Mouse (Mus musculus): ENCODE results near the gene Nt5c. TPM values are rescaled to one million over a fixed set of nuclear protein-coding genes. Genes with fewer than 3 reads are reported as not detected.
A peak's percentile ranks its signal among the peaks of the same experiment; 100 is the strongest.

Nt5c gene
- total and polyA plus RNA-seq, 2 experiments: 32.6 to 39.2 TPM

GRCm38 (mm10) chr11:115448998-115449397, 42.7 kb downstream of the Nt5c start:
- Histone ChIP-seq H3K27ac (replicated peaks; ENCODE audit: insufficient read depth, low read depth, low read length) (peak overlapping the region; percentile 71), H3K79me2 (ENCODE audit: control insufficient read depth, insufficient read depth, low read length) (no peaks in the 10 kb centered on the region), H3K4me1 (ENCODE audit: control insufficient read depth, insufficient read depth, low read length) (peaks cover 30% of the 10 kb centered on the region), H3K4me3 (ENCODE audit: insufficient read depth, low read depth, low read length) (no peak overlapping the region), H3K9ac (ENCODE audit: low read depth, low read length) (no peak overlapping the region), H3K27me3 (ENCODE audit: control insufficient read depth, insufficient read depth, low read length) (no peaks in the 10 kb centered on the region), H3K36me3 (ENCODE audit: control insufficient read depth, insufficient read depth, low read length) (no peaks in the 10 kb centered on the region)
- peak; percentile 55 for DNase-seq (ENCODE audit: extremely low read depth, low read depth, low spot score)
- TF ChIP-seq POLR2A (IDR thresholded peaks at IDR 0.05; ENCODE audit: extremely low read depth, insufficient read depth, low read length) (no peak), CTCF (IDR thresholded peaks at IDR 0.05; ENCODE audit: low read depth, low read length) (no peak)
- WGBS: 24% methylated on average over 7 of the region's 7 CpGs

GRCm38 (mm10) chr11:115448075-115448474, 43.6 kb downstream of the Nt5c start:
- Histone ChIP-seq H3K27ac (replicated peaks; ENCODE audit: insufficient read depth, low read depth, low read length) (peak overlapping the region; percentile 84), H3K36me3 (ENCODE audit: control insufficient read depth, insufficient read depth, low read length) (no peaks in the 10 kb centered on the region), H3K79me2 (ENCODE audit: control insufficient read depth, insufficient read depth, low read length) (no peaks in the 10 kb centered on the region), H3K9ac (ENCODE audit: low read depth, low read length) (peak overlapping the region; percentile 78), H3K27me3 (ENCODE audit: control insufficient read depth, insufficient read depth, low read length) (no peaks in the 10 kb centered on the region), H3K4me1 (ENCODE audit: control insufficient read depth, insufficient read depth, low read length) (peaks cover 30% of the 10 kb centered on the region), H3K4me3 (ENCODE audit: insufficient read depth, low read depth, low read length) (peak overlapping the region; percentile 62)
- DNase-seq (ENCODE audit: extremely low read depth, low read depth, low spot score): peak; percentile 89
- WGBS: 23% methylated on average over 16 of the region's 16 CpGs
- TF ChIP-seq POLR2A (IDR thresholded peaks at IDR 0.05; ENCODE audit: extremely low read depth, insufficient read depth, low read length) (no peak), CTCF (IDR thresholded peaks at IDR 0.05; ENCODE audit: low read depth, low read length) (no peak)

- Histone ChIP-seq H3K9ac (ENCODE audit: low read depth, low read length) (peak overlapping the region; percentile 78), H3K4me3 (ENCODE audit: insufficient read depth, low read depth, low read length) (peak overlapping the region; percentile 62), H3K27me3 (ENCODE audit: control insufficient read depth, insufficient read depth, low read length) (no peaks in the 10 kb centered on the region), H3K79me2 (ENCODE audit: control insufficient read depth, insufficient read depth, low read length) (no peaks in the 10 kb centered on the region), H3K27ac (replicated peaks; ENCODE audit: insufficient read depth, low read depth, low read length) (peak overlapping the region; percentile 84), H3K4me1 (ENCODE audit: control insufficient read depth, insufficient read depth, low read length) (peaks cover 30% of the 10 kb centered on the region), H3K36me3 (ENCODE audit: control insufficient read depth, insufficient read depth, low read length) (no peaks in the 10 kb centered on the region)
- TF ChIP-seq POLR2A (IDR thresholded peaks at IDR 0.05; ENCODE audit: extremely low read depth, insufficient read depth, low read length) (no peak), CTCF (IDR thresholded peaks at IDR 0.05; ENCODE audit: low read depth, low read length) (no peak)
- 14% methylated on average over 11 of the region's 11 CpGs for WGBS
- DNase-seq (ENCODE audit: extremely low read depth, low read depth, low spot score): peak; percentile 94
Measured at GRCm38 (mm10) chr11:115447321-115447885, 44.3 kb downstream of the Nt5c start.

- H3K27ac ChIP-seq (replicated peaks; ENCODE audit: insufficient read depth, low read depth, low read length): peak overlapping the region; percentile 28
- H3K36me3 ChIP-seq (ENCODE audit: control insufficient read depth, insufficient read depth, low read length): no peaks in the 10 kb centered on the region
- peak overlapping the region; percentile 2; the same call in 1 of the 2 replicates for H3K4me3 ChIP-seq (ENCODE audit: insufficient read depth, low read depth, low read length)
- peak; percentile 74 for DNase-seq (ENCODE audit: extremely low read depth, low read depth, low spot score)
- 4% methylated on average over 3 of the region's 3 CpGs for WGBS
- no peaks in the 10 kb centered on the region for H3K79me2 ChIP-seq (ENCODE audit: control insufficient read depth, insufficient read depth, low read length)
- no peak for TF ChIP-seq POLR2A (IDR thresholded peaks at IDR 0.05; ENCODE audit: extremely low read depth, insufficient read depth, low read length)
- TF ChIP-seq CTCF (IDR thresholded peaks at IDR 0.05; ENCODE audit: low read depth, low read length): no peak
- H3K4me1 ChIP-seq (ENCODE audit: control insufficient read depth, insufficient read depth, low read length): peaks cover 30% of the 10 kb centered on the region
- no peaks in the 10 kb centered on the region for H3K27me3 ChIP-seq (ENCODE audit: control insufficient read depth, insufficient read depth, low read length)
- H3K9ac ChIP-seq (ENCODE audit: low read depth, low read length): peak overlapping the region; percentile 15; the same call in 1 of the 2 replicates
Measured at GRCm38 (mm10) chr11:115446906-115447305, 44.8 kb downstream of the Nt5c start.

- no peak overlapping the region for H3K9ac ChIP-seq (ENCODE audit: low read depth, low read length)
- TF ChIP-seq CTCF (IDR thresholded peaks at IDR 0.05; ENCODE audit: low read depth, low read length): no peak
- no peak overlapping the region for H3K4me3 ChIP-seq (ENCODE audit: insufficient read depth, low read depth, low read length)
- no peak overlapping the region for H3K27ac ChIP-seq (replicated peaks; ENCODE audit: insufficient read depth, low read depth, low read length)
- 93% methylated on average over 15 of the region's 15 CpGs for WGBS
- no peaks in the 10 kb centered on the region for H3K36me3 ChIP-seq (ENCODE audit: control insufficient read depth, insufficient read depth, low read length)
- H3K79me2 ChIP-seq (ENCODE audit: control insufficient read depth, insufficient read depth, low read length): no peaks in the 10 kb centered on the region
- peaks cover 13% of the 10 kb centered on the region for H3K4me1 ChIP-seq (ENCODE audit: control insufficient read depth, insufficient read depth, low read length)
- H3K27me3 ChIP-seq (ENCODE audit: control insufficient read depth, insufficient read depth, low read length): no peaks in the 10 kb centered on the region
- DNase-seq (ENCODE audit: extremely low read depth, low read depth, low spot score): no peak
Measured at GRCm38 (mm10) chr11:115441417-115441816, 50.2 kb downstream of the Nt5c start.

Other genes starting within 250 kb of the Nt5c start
- gene Grin2c, start 224.6 kb downstream of the Nt5c start, total RNA-seq (2014; rRNA removed): under 0.01 TPM in 1 of 2 replicates, not detected in the other
- 0.05 and 0.07 TPM in 2 replicates for gene Grin2c, start 224.6 kb downstream of the Nt5c start, polyA plus RNA-seq (2012; rRNA removed)
- gene Fdxr, start 214.8 kb downstream of the Nt5c start, total RNA-seq (2014; rRNA removed): 13.7 and 15.8 TPM in 2 replicates
- gene Fdxr, start 214.8 kb downstream of the Nt5c start, polyA plus RNA-seq (2012; rRNA removed): 28.3 and 28.4 TPM in 2 replicates
- gene Fads6, start 194.2 kb downstream of the Nt5c start, total RNA-seq (2014; rRNA removed): 56.1 and 78.8 TPM in 2 replicates
- 55.3 and 66.0 TPM in 2 replicates for gene Fads6, start 194.2 kb downstream of the Nt5c start, polyA plus RNA-seq (2012; rRNA removed)
- not detected in 2 replicates for gene Otop2, start 184.7 kb downstream of the Nt5c start, total RNA-seq (2014; rRNA removed)
- gene Otop2, start 184.7 kb downstream of the Nt5c start, polyA plus RNA-seq (2012; rRNA removed): not detected in 2 replicates
- 0.20 and 0.28 TPM in 2 replicates for gene Ush1g, start 169.8 kb downstream of the Nt5c start, total RNA-seq (2014; rRNA removed)
- 0.26 and 0.50 TPM in 2 replicates for gene Ush1g, start 169.8 kb downstream of the Nt5c start, polyA plus RNA-seq (2012; rRNA removed)
- not detected in 2 replicates for gene Otop3, start 157.1 kb downstream of the Nt5c start, total RNA-seq (2014; rRNA removed)
- gene Otop3, start 157.1 kb downstream of the Nt5c start, polyA plus RNA-seq (2012; rRNA removed): not detected in 2 replicates
- gene Hid1, start 124.1 kb downstream of the Nt5c start, total RNA-seq (2014; rRNA removed): 0.55 and 1.3 TPM in 2 replicates
- 1.1 and 3.1 TPM in 2 replicates for gene Hid1, start 124.1 kb downstream of the Nt5c start, polyA plus RNA-seq (2012; rRNA removed)
- 1.3 and 1.4 TPM in 2 replicates for gene Cdr2l, start 109.9 kb downstream of the Nt5c start, total RNA-seq (2014; rRNA removed)
- 2.4 and 2.7 TPM in 2 replicates for gene Cdr2l, start 109.9 kb downstream of the Nt5c start, polyA plus RNA-seq (2012; rRNA removed)
- gene Mrpl58, start 88.1 kb downstream of the Nt5c start, total RNA-seq (2014; rRNA removed): 54.7 and 67.2 TPM in 2 replicates
- 67.5 and 70.0 TPM in 2 replicates for gene Mrpl58, start 88.1 kb downstream of the Nt5c start, polyA plus RNA-seq (2012; rRNA removed)
- 480 and 648 TPM in 2 replicates for gene Atp5h, start 71.9 kb downstream of the Nt5c start, total RNA-seq (2014; rRNA removed)
- gene Atp5h, start 71.9 kb downstream of the Nt5c start, polyA plus RNA-seq (2012; rRNA removed): 103 and 134 TPM in 2 replicates
- 10.0 and 14.2 TPM in 2 replicates for gene Kctd2, start 71.7 kb downstream of the Nt5c start, total RNA-seq (2014; rRNA removed)
- gene Kctd2, start 71.7 kb downstream of the Nt5c start, polyA plus RNA-seq (2012; rRNA removed): 18.2 and 21.1 TPM in 2 replicates
- gene Trim80, start 51.3 kb downstream of the Nt5c start, total RNA-seq (2014; rRNA removed): 0.74 and 0.94 TPM in 2 replicates
- 2.0 and 4.0 TPM in 2 replicates for gene Trim80, start 51.3 kb downstream of the Nt5c start, polyA plus RNA-seq (2012; rRNA removed)
- gene Slc16a5, start 29.4 kb downstream of the Nt5c start, total RNA-seq (2014; rRNA removed): 23.0 and 36.3 TPM in 2 replicates
- gene Slc16a5, start 29.4 kb downstream of the Nt5c start, polyA plus RNA-seq (2012; rRNA removed): 49.1 and 101 TPM in 2 replicates
- gene Armc7, start 16.2 kb downstream of the Nt5c start, total RNA-seq (2014; rRNA removed): 1.6 and 1.7 TPM in 2 replicates
- 3.2 and 4.0 TPM in 2 replicates for gene Armc7, start 16.2 kb downstream of the Nt5c start, polyA plus RNA-seq (2012; rRNA removed)
- gene Jpt1, start 22.5 kb upstream of the Nt5c start, total RNA-seq (2014; rRNA removed): 14.1 and 17.2 TPM in 2 replicates
- 25.1 and 28.4 TPM in 2 replicates for gene Jpt1, start 22.5 kb upstream of the Nt5c start, polyA plus RNA-seq (2012; rRNA removed)
- 106 and 107 TPM in 2 replicates for gene Sumo2, start 44.4 kb upstream of the Nt5c start, total RNA-seq (2014; rRNA removed)
- 24.0 and 27.2 TPM in 2 replicates for gene Sumo2, start 44.4 kb upstream of the Nt5c start, polyA plus RNA-seq (2012; rRNA removed)
- gene Nup85, start 72.6 kb upstream of the Nt5c start, total RNA-seq (2014; rRNA removed): 21.8 and 24.3 TPM in 2 replicates
- gene Nup85, start 72.6 kb upstream of the Nt5c start, polyA plus RNA-seq (2012; rRNA removed): 21.9 and 22.4 TPM in 2 replicates
- 48.1 and 50.4 TPM in 2 replicates for gene Mrps7, start 112.1 kb upstream of the Nt5c start, total RNA-seq (2014; rRNA removed)
- 32.9 and 39.2 TPM in 2 replicates for gene Mrps7, start 112.1 kb upstream of the Nt5c start, polyA plus RNA-seq (2012; rRNA removed)
- 1.7 and 3.2 TPM in 2 replicates for gene Gga3, start 112.2 kb upstream of the Nt5c start, total RNA-seq (2014; rRNA removed)
- 5.9 and 8.3 TPM in 2 replicates for gene Gga3, start 112.2 kb upstream of the Nt5c start, polyA plus RNA-seq (2012; rRNA removed)
- 35.5 and 40.3 TPM in 2 replicates for gene Mif4gd, start 121.1 kb upstream of the Nt5c start, total RNA-seq (2014; rRNA removed)
- 108 and 132 TPM in 2 replicates for gene Mif4gd, start 121.1 kb upstream of the Nt5c start, polyA plus RNA-seq (2012; rRNA removed)
- gene Slc25a19, start 136.4 kb upstream of the Nt5c start, total RNA-seq (2014; rRNA removed): 8.9 and 14.5 TPM in 2 replicates
- gene Slc25a19, start 136.4 kb upstream of the Nt5c start, polyA plus RNA-seq (2012; rRNA removed): 19.5 and 21.3 TPM in 2 replicates
- 14.7 and 17.3 TPM in 2 replicates for gene Grb2, start 216.7 kb upstream of the Nt5c start, total RNA-seq (2014; rRNA removed)
- gene Grb2, start 216.7 kb upstream of the Nt5c start, polyA plus RNA-seq (2012; rRNA removed): 27.7 and 28.4 TPM in 2 replicates